Mouse (Mus musculus) liver, postnatal 0 days (tissue): Measurements from ENCODE around the gene Snx21.

Source experiments
- CTCF ChIP-seq: sonication (generic); IDR thresholded peaks from 2 replicates; pipeline ENCODE4 v1.5.1; 2016; ENCODE audit warnings: antibody characterized with exemption, low read depth
- EP300 ChIP-seq: IDR thresholded peaks from 2 replicates; pipeline ENCODE4 v1.6.1; 2016; ENCODE audit warnings: antibody characterized with exemption, low read depth, mild to moderate bottlenecking

DNA sequence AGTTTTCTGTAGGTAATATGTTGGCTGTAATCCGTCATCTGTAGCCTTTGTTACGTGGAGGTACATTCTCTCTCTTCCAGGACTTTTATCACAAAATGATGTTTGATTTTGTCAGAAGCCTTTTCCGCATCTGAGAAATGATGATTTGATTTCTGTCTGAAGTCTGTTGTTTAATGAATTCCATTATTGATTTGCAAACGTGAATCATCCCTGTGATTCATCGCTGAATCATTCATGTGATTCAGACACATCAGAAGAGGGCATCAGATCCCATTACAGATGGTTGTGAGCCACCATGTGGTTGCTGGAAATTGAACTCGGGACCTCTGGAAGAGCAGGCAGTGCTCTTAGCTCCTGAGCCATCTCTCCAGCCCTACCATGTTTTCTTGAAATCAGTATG lies 36.6 kb upstream of the Snx21 start:
- TF ChIP-seq CTCF = no peak
- TF ChIP-seq EP300 = no peak
